Mouse (Mus musculus): ENCODE data around the gene Chmp3.

Chmp3 gene

DNA sequence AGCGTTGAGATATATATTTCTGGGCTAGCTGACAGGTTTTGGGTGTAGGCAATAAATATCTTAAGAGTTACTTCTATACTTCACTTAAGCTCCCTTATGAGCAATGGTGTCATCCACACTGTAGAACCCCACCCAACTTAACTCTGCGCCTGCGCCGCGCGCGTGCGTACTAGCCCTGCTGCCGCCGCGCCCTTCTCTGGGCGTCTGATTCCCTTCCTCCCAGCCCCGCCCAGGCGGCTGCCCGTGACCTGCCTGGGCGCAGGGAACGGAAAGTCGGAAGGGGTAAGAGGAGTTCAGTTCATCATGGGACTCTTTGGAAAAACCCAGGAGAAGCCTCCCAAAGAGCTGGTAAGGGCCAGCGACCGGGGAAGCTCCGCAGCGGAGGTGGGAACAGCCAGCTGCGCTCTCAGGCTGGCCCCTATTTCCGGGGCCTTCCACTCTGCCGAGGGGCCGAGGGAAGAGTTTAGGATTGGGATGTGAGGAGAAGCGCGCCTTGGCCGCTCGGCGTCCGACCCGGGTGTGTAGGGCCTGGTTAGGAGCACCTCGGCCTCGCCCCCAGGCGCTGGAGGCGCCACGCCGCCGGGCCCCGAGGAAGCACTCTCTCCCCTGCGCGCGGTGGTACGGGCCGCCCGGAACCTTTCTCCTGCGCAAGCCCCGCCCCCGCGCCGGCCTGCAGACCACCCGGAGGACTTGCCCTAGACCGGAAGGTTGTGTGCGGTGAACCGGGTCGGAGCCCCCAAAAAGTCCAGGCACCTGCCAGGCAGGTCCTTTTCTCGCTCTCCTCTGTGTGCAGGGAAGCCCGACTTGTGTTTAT, at the start of gene Chmp3:
Gene Chmp3, plus strand, starts transcription at position 112 of the 814 bp plus-strand sequence.
- peak; percentile 97 for DNase-seq

DNA sequence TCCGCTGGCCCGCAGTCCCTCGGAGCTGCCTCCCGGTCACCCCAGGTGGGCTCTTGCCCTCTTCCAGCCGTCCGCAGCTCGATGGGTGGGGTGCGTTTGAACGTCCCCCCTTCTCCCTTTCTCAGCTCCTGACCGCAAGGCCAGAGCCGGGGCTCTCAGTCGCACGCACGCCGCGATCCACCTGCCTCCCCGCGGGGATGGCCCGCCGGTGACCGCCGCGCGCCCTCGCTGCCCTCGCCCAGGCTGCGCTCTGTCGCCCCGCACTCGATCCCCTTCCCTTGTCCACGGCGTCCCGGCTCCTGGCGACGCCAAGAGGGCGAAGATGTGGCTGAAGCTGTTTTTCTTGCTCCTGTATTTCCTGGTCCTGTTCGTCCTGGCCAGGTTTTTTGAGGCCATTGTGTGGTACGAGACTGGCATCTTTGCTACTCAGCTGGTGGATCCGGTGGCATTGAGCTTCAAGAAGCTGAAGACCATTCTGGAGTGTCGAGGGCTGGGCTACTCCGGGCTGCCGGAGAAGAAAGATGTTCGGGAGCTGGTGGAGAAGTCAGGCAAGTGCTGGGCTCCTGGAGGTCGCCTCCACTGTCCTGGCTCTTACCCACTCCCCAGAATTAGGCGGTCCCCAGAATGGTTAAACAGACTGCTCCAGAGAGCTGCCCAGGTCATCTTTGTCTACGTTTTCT, 49.1 kb upstream of the Chmp3 start:
- DNase-seq, result peak; percentile 53

DNA sequence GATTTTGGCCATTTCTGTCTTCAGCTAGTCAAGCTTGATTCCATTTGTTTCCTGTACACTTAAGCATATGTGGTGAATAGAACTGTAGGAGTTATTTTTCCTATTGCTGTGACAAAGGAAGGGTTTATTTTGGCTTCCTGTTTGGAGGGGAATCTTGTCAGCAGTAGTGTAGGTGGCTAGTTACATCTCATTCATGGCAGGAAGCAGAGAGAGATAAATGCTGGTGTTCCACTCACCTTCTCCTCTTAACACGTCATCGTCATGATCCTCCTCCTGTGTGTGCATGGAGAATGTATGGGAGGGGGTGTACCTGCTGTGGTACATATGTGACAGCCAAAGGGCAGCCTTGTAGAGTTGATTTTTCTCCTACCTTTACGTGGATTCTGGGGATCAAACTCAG, 43.0 kb upstream of the Chmp3 start:
- DNase-seq, result no peak

GRCm38 (mm10) chr6:71503001-71503400, 40.6 kb upstream of the Chmp3 start:
- DNase-seq, result no peak

GRCm38 (mm10) chr6:71503670-71504069, 39.9 kb upstream of the Chmp3 start:
- DNase-seq, result no peak

GRCm38 (mm10) chr6:71504091-71504490, 39.5 kb upstream of the Chmp3 start:
- DNase-seq, result no peak

- DNase-seq, result no peak
Observed at GRCm38 (mm10) chr6:71505671-71506070, 37.9 kb upstream of the Chmp3 start.

- DNase-seq, result no peak
Observed at GRCm38 (mm10) chr6:71519476-71519875, 24.1 kb upstream of the Chmp3 start.

DNA sequence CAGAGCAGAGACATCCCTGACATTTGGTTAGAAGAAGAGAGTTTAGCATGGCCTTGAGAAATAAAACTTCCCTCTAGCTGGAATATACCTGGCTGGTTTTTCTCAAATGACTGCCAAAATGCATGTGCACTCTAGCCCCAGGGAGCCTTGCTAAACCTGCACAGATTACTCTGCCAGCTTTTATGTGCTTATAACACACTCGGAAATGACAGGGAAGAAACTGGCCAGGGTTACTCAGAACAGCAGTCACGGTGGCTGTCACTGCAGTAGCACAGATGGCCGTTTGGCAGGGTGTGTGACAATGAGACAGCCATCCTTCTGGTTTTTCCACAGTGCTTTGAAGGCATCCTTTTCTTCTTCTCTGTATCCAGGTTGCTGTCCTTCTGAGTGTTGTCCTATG, 18.0 kb upstream of the Chmp3 start:
- DNase-seq, result no peak

DNA sequence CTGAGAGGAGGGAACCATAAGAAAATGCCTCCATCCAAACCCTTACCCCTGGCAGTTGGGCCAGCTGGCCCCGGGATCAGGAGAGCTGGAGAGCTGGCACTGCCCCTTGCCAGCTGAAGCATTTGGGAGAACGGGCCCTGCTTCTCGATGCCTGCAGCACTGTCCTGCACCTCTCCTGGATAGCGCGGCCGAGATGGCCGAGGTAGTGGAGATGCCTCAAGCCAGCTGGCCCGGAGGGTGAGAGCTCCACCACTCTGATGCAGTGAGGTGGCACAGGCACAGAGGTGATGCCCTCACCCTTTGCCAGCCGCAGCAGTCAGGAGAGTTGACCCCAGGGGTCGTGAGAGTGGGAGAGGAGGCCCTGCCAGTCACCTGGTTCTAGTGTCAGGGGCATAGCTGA, 16.5 kb upstream of the Chmp3 start:
- no peak for DNase-seq

GRCm38 (mm10) chr6:71527826-71528225, 15.8 kb upstream of the Chmp3 start:
- DNase-seq, result no peak

DNA sequence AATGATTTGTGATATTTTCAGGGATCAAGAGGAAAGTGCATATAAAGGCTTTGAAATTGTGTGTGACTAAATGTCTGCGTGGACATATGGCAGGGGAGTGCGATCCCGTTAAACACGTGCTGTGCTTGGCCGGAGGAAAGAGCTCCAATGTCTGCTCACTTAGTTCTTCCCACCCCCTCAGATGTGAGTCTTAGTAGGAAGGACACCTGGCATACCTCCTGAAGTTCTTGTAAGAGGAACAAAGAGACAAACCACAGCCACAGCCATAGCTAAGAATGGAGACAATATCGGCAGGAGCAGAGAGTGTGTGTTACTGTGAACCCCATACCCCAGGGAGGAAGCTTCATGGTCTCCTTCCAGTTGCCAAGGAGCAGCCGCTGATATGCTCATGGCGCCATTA, 13.4 kb upstream of the Chmp3 start:
- no peak for DNase-seq

- no peak for DNase-seq
Observed at GRCm38 (mm10) chr6:71537286-71537685, 6.3 kb upstream of the Chmp3 start.

- peak; percentile 32 for DNase-seq
Observed at GRCm38 (mm10) chr6:71555507-71555951, 11.9 kb downstream of the Chmp3 start.

GRCm38 (mm10) chr6:71556826-71557225, 13.2 kb downstream of the Chmp3 start:
- DNase-seq, result no peak

- no peak for DNase-seq
Observed at GRCm38 (mm10) chr6:71568616-71569015, 25.0 kb downstream of the Chmp3 start.

- no peak for DNase-seq
Observed at GRCm38 (mm10) chr6:71569025-71569424, 25.4 kb downstream of the Chmp3 start.

- DNase-seq, result no peak
Observed at GRCm38 (mm10) chr6:71575359-71575758, 31.8 kb downstream of the Chmp3 start.

- DNase-seq, result no peak
Observed at GRCm38 (mm10) chr6:71579478-71579877, 35.9 kb downstream of the Chmp3 start.

GRCm38 (mm10) chr6:71583198-71583597, 39.6 kb downstream of the Chmp3 start:
- DNase-seq, result no peak

GRCm38 (mm10) chr6:71589401-71589800, 45.8 kb downstream of the Chmp3 start:
- DNase-seq, result no peak

GRCm38 (mm10) chr6:71590154-71590553, 46.6 kb downstream of the Chmp3 start:
- DNase-seq, result no peak

DNA sequence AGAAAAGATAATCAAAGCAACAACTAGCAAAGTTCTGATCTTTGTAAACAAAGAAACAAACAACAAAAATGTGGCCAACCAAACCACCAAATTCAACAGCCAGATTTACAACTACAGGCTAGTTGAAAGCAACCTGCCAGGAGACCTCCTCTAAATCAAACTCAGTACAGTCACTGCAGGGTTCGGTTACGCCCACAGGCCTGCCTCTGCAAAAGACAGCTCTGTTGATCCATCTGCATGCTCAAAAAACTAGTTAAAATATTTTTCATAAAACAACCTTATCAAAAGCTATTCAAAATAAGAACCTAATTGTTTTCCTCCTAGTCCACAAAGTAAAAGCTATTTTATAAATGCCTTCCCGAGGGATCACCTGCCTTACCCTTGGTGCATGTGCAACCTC, 64.2 kb downstream of the Chmp3 start:
- DNase-seq, result no peak

DNA sequence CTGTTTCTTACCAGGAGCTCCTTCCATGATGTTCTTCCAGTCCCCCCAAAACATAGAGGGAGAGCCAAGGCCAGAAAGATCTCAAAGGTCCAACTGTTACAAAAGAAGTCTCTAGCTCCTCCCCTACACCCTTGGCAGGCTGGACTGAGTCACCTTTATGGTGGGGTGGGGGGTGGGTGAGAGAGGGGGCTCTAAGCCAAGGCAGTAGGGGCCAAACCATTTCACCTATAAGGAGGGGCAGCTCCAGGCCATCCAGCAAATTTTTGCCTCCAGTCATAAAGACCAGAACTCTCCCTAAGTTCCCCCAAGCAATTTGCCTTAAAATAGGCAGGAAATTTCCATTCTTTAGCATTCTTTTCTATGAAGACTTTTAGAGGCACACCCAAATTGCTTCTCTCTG, 65.4 kb downstream of the Chmp3 start:
- no peak for DNase-seq

All from lung, postnatal 14 days (tissue).